Mouse (Mus musculus) thymus, adult 18-20 months (tissue): ENCODE measurements around the gene Catip.
"Not testable (repeated sequence)": the region's sequence is repeated elsewhere in the genome, so short reads cannot be mapped to it uniquely, and the experiment has no call there.

ENCODE experiments used
- DNase-seq, 2 experiments: peaks; one replicate each; pipeline ENCODE4 v3.0.0; 2022; ENCODE audit warnings: mixed read lengths in 2 of 2

Gene Catip

DNA sequence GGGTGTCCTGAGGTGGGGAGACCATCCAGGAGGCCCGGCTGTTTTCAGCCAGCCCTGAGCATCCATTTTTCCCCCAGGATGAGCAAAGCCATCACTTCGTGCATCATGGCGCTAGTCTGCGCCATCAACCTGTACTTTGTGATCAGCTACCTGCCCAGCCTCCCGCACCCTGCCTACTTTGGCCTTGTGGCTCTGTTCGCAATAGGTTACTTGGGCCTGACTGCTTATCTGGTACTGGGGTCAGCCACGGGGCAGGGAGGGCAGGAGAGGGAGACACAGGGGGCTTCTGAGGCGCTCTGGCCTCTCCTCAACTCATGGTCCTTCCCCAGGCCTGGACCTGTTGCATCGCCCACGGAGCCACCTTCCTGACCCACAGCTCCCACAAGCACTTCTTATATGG, 23.2 kb downstream of the Catip start:
- no peak for DNase-seq

DNA sequence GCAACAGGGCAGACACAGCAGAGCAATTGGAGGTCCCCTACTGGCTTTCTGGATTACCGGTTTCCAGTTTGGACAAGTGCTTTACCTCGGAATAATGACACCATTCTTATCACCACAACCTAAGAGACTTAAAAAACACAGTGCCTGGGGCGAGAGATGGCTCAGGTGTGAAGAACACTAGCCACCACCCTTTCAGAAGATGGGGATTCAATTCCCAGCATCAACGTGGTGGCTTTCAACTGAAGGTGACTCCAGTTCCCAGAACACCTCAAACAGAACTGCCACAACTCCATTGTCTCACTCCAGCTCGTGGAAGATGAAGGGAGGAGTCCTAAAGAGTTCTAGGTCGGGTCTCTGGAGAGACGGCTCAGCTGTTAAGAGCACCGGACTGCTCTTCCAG, 23.6 kb downstream of the Catip start:
- DNase-seq = no peak

DNA sequence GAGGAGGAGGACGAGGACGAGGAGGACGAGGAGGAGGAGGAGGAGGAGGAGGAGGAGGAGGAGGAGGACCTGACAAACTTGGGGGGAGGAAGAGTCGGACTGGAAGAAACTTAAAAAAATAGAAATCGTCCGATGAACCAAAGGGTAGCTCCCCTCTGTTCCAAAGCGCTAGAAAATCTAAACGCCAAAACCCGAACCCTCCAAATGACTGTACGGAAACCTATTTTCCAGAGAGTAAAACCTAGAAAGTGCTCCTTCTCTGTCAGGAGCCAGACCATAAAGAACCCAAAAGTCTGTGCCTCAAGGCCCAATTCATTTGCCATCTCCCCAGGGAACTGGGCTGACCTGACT, 24.4 kb downstream of the Catip start:
- DNase-seq = no peak

DNA sequence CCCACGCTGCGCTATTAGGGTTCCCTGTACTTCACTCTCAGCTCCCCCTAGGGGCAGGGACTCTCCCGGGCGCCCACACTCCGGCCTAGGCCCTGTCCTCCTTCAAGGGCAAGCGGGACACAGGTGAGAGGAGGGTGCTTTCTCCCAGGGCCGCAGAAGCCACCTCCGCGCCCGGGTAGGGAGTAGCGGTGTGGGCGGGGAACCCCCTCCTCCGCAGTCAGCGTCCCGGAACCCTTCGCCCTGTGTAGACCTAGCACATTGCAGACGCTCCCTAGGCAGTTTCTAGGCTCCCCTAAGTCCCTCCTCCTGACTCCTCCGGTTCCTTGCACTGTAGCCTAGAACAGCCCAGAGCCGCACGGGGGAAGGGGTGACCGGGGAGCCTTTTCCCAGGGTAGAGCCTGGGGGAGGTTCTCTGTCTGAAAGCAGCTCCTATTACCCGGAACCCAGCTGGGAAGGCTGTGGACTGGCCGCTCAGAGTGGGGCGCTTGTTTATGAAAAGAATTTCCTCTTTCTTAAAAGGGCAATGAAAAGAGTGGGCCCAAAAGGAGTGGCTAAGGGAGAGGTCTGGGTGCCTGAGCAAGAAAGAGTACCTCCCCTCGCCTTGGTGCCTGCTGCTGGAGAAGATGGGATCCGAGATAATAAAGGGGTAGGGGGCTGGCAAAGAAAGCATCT, 24.9 kb downstream of the Catip start:
- peak; percentile 82 to 92 for DNase-seq

DNA sequence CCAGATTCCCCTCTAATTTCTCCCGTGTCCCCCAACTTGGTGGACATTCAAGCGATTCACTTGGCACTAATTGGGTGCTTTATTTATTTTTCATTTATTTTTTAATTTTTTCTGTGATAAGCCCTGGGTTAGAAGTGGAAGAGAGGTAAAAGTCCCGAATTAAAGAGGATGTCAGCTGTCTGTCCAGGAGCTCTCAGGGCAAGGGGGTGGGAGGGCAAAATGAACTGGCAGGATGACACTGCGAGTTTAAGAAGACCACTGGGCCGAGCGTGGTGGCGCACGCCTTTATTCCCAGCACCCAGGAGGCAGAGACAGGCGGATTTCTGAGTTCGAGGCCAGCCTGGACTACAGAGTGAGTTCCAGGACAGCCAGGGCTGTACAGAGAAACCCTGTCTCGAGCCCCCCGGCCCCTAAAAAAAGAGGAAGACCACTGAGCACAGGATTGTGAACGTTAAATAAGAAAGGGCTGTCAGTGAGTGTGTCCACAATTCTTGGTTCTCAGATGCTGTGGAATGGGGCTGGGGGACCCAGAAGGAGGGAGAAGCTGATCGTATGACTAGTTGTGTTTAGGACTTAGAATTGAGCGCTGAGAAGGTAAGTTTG, 25.6 kb downstream of the Catip start:
- DNase-seq = no peak

DNA sequence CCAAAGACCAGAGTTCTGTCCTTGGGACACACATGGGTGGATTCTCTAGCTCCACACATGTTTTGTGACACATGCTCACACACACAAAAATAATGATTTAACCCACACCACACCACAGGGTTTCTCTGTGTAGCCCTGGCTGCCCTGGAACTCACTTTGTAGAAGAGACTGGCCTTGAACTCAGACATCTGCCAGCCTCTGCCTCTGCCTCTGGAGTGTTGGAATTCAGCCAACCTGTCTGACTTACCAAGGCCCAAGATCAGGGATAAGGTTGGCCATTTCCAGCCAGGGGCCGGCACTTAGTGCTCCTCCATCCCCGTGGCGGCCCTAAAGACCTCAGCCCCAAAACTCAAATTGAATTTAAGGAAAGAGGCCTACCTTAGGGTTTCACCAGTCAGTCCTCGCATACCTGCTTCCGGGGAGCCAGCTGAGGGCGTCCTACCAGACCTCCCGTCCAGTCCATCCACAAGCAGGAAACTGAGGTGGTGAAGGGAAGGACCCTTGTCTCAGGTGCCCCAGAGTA, 26.6 kb downstream of the Catip start:
- DNase-seq = no peak

DNA sequence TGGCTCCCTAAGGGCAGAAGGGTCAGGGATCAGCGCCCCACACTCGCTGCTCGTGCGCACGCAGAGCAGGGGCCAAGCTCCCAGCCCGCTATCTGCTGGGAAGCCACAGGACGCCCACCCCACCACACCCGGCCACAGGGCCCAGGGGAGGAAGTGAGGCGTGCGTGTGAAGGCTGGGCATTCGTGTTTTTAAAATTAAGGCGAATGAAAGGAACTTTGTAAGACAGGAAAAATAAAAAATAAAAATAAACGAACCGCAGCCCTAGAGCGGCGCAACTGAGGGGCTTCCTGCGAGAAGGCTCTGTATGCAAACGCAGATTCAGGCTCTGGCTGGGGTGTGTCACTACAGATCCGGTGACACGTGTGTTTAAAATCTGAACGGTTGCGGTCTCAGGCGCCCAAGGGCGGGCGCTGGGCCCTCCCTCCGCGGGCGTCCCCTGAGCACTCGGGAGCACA, 28.0 kb downstream of the Catip start:
- peak; percentile 56 to 68 for DNase-seq

DNA sequence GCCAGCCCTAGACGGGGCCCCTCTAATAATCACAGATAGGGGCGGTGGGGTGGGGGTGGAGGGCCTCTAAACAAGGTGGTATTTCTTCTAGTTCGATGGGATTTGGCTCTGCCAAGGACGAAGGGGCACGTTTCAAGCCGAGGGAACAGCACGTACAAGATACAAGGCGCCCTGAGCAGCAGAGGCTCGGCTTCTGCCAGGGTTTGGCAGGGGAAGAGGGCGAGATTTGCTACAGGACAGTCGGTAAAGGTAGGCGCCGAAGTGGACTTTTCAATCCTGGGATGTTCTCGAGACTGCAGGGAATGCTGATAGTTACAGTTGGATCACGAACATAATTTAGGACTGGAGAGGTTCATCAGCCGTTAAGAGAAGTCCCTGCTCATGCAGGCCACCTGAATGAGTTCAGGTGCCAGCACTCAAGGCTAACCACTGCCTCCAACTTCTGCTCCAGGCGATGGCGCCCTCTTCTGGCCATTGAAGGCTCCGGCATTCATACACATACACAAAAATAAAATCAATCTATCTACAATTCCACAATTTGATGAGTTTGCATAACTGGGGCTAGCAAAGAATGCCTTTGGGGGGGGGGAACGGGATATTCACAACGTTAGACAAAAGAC, 28.5 kb downstream of the Catip start:
- peak; percentile 43 to 58 for DNase-seq

DNA sequence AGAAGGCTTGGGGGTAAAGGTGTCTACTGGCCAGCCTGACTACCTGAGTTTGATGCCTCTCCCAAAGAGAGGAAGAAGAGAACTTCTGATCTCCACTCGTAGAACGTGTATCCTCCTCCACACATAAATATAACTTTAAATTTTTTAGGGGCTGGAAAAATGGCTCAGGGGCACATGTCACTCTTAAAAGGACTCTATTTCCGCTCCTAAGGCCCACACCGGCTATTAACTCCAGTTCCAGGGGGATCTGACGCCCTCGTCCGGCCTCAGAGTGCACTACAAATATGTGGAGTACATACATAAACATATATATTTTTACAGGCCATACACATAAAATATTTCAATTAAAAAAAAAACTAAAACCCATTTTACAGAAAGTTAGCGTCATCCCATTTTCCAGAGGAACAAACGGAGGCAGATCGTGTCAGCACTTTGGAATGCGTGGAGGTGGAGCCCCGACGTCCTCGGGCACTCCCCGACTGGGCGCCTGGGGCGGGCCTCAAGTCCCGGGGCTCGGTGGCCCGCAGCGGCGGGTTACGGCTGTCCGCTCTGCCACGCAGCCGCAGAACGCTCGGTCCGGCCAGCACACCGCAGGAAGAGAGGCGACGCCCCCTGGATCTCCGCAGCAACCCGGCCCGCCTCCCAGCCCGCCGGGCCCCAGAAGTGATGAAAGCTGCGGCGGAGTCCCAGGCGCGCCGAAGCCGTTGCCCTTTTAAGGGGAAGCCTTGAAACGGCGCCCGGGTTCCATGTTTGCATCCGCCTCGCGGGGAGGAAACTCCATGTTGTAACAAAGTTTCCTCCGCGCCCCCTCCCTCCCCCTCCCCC, 29.2 kb downstream of the Catip start, which contains the start of gene Ctdsp1:
TSS of gene Ctdsp1 (plus strand) at position 586 of the 825 bp plus-strand sequence.
- DNase-seq = peak; percentile 91 to 94

DNA sequence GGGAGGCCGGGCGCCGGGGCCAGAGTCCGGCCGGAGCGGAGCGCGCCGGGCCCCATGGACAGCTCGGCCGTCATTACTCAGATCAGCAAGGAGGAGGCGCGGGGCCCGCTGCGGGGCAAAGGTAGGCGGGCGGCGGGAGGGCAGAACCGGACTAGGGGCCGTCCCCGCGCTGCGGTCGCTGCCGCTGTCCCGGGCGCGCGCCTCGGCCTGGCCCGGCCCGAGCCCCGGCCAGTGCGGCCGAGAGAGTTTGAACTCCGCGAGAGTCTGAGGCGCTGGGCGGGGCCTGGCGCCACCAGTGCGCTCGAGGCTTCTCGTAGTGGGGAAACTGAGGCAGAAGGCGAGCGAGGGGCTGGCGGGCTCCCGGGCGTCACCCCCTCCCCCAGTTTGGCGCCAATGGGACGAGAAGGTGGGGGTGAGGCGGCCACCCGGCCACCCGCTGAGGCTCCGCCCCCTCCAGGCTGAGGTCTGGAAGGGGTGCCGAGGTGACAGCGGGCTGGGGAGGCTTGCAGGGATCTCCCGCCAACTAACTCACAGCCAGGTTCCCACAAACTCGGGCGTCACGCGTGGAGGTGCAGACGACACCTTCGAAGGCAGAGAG, 30.0 kb downstream of the Catip start:
- peak; percentile 76 to 77 for DNase-seq

DNA sequence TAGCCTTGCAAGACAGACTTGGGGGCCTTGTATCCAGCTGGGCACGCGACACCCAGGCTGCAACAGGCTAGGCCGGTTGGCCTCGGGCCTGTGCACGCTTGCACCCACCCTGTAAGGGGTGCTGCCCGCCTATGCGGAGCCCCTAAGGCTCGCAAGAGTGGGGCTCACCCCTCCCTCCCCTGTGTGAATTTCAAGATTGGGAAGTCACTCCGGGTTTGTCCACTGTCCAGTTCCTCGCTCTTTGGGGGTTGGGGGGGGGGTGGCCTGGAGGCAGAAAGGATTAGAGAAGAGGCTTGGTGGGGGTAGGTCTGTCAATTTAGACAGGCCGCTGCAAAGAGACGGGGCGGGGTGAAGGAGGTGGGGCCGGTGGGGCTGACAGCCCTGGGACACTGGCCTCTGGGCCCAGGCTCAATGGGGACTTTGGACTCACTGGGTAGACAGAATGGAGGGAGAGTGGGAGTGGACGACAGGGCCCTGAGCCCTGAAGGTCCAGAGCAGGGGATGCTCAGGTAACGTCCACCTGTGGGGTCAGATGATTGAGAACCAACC, 30.6 kb downstream of the Catip start:
- DNase-seq = no peak

DNA sequence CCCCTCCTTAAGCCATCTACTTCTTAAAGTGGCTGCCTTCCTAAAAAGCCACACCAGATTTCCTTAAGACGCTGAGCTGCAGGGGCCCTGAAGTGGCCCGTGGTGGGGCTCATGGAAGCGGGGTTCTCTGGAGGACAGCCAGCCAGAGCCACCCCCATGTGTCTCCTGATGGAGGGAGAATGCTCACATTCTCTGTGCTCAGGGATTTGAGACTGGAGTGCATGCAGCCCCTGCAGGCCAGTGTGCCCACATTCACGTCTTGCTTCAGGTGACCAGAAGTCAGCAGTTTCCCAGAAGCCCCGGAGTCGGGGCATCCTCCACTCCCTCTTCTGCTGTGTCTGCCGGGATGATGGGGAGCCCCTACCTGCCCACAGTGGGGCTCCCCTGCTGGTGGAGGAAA, 31.1 kb downstream of the Catip start:
- no peak for DNase-seq

DNA sequence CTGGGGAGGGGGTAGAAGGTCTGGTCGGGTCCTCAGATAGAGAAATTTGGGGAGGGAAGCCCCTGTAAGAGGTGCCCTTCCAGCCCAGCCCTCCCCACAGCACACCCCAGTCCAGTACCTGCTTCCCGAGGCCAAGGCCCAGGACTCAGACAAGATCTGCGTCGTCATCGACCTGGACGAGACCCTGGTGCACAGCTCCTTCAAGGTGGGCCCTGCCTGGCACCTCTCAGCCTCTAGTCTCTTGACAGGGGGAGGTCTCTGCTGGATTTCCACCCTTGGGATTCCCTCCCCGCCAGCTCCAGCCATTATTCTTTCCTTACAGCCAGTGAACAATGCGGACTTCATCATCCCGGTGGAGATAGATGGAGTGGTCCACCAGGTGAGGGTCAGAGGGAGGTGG, 31.8 kb downstream of the Catip start:
- no peak for DNase-seq

DNA sequence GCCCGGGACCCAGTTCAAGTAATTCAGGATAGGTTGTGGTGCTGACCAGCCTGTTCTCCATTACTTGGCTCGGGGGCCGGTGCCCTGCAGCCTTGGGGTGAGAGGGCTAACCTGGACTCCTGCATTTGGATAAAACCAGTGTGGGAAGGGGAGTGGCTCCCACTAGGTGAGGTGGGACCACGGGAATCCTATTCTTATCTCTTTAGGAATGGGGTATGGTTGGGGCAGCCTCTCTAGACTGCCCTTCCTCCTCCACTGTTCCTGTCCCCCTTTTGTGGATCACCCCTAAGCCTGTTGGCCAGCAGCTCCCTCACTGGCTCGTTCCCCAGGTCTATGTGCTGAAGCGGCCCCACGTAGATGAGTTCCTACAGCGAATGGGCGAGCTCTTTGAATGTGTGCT, 32.4 kb downstream of the Catip start:
- no peak for DNase-seq

DNA sequence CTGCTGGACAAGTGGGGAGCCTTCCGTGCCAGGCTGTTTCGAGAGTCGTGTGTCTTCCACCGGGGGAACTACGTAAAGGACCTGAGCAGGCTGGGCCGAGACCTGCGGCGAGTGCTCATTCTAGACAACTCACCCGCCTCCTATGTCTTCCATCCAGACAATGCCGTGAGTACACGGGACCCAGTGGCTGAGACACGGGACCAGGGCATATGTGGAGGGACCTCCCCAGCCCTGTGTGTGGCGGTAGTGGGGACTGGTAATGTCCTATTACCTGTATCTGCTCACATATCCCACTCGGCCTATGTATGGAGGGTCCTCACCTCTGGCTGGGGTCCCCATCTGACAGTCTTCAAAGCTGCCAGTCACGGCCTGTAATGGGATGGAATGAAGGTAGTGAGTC, 33.0 kb downstream of the Catip start:
- no peak for DNase-seq

DNA sequence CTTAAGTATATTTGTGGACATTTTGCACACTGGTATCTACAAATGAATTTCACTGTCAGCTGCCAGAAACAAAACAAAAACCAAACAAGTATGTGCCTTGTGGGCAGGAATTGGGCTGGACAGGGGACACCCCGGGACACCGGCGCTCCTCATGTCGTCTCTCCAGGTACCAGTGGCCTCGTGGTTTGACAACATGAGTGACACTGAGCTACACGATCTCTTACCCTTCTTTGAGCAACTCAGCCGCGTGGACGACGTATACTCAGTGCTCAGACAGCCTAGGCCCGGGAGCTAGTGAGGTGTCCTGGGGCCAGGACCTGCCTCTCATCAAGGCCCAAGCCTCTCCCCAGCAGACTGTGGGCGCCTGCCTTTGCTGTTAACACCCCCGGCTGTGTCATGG, 33.4 kb downstream of the Catip start:
- DNase-seq = no peak

DNA sequence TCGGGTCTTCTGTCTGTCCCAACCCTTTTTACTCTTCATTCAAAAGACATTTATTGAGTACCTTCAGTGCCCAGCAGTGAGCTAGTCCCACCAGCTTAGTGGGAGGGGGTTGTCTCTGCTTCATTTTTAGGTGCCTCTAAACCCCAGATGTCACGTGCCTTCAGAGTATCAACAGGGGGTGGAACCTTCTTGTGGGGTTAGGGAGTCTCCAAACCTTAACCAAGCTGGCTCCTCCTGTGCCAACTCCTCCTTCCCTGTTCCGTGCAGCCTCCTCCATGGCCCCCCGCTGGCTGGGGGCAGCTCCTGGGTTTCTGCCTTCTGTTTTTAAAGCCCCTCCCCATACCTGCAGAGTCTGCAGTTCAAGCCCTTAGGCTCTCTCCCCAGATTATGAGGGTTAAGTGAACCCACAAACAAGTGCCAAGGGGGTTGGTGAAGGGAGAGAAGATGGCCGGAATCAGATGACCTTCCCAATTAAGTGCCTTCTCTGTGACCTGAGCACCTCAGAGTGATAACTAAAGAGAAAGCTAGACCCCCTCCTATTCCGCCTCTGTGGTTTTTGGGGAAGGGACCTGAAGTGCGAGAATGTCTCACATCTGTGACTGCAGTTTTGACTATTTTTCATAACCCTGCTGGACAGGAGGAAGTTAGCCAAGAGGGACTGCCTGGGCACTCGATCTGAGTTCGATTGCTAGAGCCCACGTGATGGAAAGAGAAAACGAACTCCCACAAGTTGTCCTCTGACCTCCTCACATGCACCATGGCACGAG, 34.7 kb downstream of the Catip start:
- DNase-seq = not testable (repeated sequence)

DNA sequence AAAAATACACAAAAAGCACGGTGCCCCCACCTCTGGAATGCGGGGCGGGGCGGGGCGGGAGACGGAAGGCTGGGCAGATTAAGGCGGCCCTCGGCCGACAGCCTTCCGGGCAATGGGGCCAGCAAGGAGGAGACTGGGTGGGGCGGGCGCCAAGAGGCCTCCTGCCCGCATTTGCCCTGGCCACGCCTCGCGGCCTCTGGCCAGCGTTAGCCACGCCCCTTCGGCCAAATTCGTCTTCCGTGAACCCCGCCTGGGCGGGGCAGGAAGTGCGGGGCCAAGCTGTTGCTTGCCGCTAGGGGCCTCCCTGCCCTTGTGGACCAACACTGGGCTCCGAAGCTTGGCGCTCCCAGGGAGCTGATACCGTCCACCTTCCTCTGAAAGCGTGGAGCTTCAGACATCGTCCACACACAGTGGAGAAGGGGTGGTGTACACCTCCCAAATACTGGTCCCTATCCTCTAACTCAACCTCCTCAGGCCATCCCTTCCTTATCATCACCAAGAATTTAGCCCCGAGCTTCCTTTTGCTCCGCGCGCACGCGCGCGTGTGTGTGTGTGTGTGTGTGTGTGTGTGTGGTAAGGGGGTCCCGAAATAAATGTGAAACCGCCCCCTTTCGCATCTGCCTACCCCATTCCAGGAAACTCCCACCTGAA, 35.5 kb downstream of the Catip start:
- DNase-seq = peak; percentile 82 to 86

DNA sequence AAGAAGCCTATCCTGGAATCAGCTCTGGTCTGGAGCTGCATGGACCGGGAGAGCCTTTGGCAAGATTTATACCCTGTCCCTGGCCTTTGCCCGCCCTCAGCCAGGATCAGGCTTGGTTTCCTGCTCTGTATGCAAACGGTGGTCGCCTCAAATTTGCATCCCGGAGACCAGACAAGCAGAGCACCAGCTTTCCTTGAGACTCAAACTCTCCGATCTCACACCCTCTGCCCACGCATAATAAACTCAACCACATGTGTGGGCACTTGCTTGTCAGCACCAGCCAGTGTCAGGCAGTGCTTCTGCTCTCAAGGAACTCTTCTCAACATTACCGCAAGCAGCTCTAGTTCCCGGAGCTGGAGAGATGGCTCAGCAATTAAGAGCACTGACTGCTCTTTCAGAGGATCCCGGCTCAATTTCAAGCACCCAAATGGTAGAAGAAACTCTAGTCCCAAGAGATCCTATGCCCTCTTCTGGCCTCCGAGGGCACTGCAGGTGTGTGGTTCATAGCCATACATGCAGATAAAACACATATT, 36.1 kb downstream of the Catip start:
- peak in 1 of 2 experiments; percentile 71 for DNase-seq

DNA sequence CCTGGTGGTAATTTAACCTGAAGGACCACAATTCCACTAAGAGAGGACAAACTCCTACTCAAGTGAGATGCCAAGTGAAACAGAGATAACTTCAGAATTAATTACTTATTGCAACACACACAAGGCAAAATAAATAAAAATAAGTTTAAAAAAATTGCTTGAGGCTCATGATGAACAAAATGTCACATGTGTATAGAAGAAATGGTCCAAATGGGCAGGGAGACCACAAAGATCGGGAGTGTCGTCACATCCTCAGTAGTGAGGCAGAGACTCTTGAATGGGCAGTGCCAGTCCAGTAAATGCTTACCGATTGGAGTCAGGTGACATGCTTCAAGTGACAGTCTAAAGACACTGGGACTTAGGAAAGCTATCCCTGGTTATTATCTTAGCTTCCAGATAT, 38.6 kb downstream of the Catip start:
- DNase-seq = no peak
